Mouse (Mus musculus): Measurements from ENCODE around the gene Abcc12. TPM values are rescaled to one million over a fixed set of nuclear protein-coding genes. Genes with fewer than 3 reads are reported as not detected.

Gene Abcc12
- total and polyA plus RNA-seq, 3 experiments = 0.10 TPM; not detected in 2

- H3K36me3 ChIP-seq (ENCODE audit: control insufficient read depth, insufficient read depth, low read length) = no peaks in the 10 kb centered on the region
- TF ChIP-seq CTCF (IDR thresholded peaks at IDR 0.05) (no peak), EP300 (IDR thresholded peaks at IDR 0.05; ENCODE audit: insufficient read depth, low read depth, low read length) (no peak), POLR2A (IDR thresholded peaks at IDR 0.05; ENCODE audit: insufficient read depth, low read depth, low read length) (no peak)
- no peak for DNase-seq
- no peaks in the 10 kb centered on the region for H3K27me3 ChIP-seq (ENCODE audit: control insufficient read depth, insufficient read depth, low read length)
- no peak overlapping the region for H3K4me3 ChIP-seq
- H3K27ac ChIP-seq = no peak overlapping the region
- 64% methylated on average over 4 of the region's 4 CpGs for WGBS
- no peaks in the 10 kb centered on the region for H3K79me2 ChIP-seq (replicated peaks; ENCODE audit: control insufficient read depth, insufficient read depth, low read length)
- no peaks in the 10 kb centered on the region; the same call in 1 of the 2 replicates for H3K4me1 ChIP-seq (ENCODE audit: control insufficient read depth, insufficient read depth, low read length)
- intact Hi-C loops (cut with DNase I) = no loop called here
- no peak overlapping the region for H3K9ac ChIP-seq (ENCODE audit: low read depth, low read length)
Measured at GRCm38 (mm10) chr8:86445516-86445915, 135.0 kb downstream of the Abcc12 start.

GRCm38 (mm10) chr8:86443744-86444143, 136.7 kb downstream of the Abcc12 start:
- Histone ChIP-seq H3K4me1 (ENCODE audit: control insufficient read depth, insufficient read depth, low read length) (no peaks in the 10 kb centered on the region; the same call in 1 of the 2 replicates), H3K9ac (ENCODE audit: low read depth, low read length) (no peak overlapping the region), H3K27me3 (ENCODE audit: control insufficient read depth, insufficient read depth, low read length) (no peaks in the 10 kb centered on the region), H3K4me3 (no peak overlapping the region), H3K36me3 (ENCODE audit: control insufficient read depth, insufficient read depth, low read length) (no peaks in the 10 kb centered on the region), H3K79me2 (replicated peaks; ENCODE audit: control insufficient read depth, insufficient read depth, low read length) (no peaks in the 10 kb centered on the region), H3K27ac (no peak overlapping the region)
- TF ChIP-seq POLR2A (IDR thresholded peaks at IDR 0.05; ENCODE audit: insufficient read depth, low read depth, low read length) (no peak), EP300 (IDR thresholded peaks at IDR 0.05; ENCODE audit: insufficient read depth, low read depth, low read length) (no peak), CTCF (IDR thresholded peaks at IDR 0.05) (no peak)
- peak; percentile 10 to 26 for DNase-seq
- WGBS = 60% methylated on average over 2 of the region's 2 CpGs
- intact Hi-C loops (cut with DNase I) = no loop called here

- Histone ChIP-seq H3K4me3 (no peak overlapping the region), H3K79me2 (replicated peaks; ENCODE audit: control insufficient read depth, insufficient read depth, low read length) (no peaks in the 10 kb centered on the region), H3K4me1 (ENCODE audit: control insufficient read depth, insufficient read depth, low read length) (no peaks in the 10 kb centered on the region; the same call in 1 of the 2 replicates), H3K27ac (no peak overlapping the region), H3K27me3 (ENCODE audit: control insufficient read depth, insufficient read depth, low read length) (no peaks in the 10 kb centered on the region), H3K36me3 (ENCODE audit: control insufficient read depth, insufficient read depth, low read length) (no peaks in the 10 kb centered on the region), H3K9ac (ENCODE audit: low read depth, low read length) (no peak overlapping the region)
- DNase-seq = no peak
- TF ChIP-seq EP300 (IDR thresholded peaks at IDR 0.05; ENCODE audit: insufficient read depth, low read depth, low read length) (no peak), CTCF (IDR thresholded peaks at IDR 0.05) (no peak), POLR2A (IDR thresholded peaks at IDR 0.05; ENCODE audit: insufficient read depth, low read depth, low read length) (no peak)
- WGBS = 81% methylated on average over 3 of the region's 3 CpGs
- intact Hi-C loops (cut with DNase I) = no loop called here
Measured at GRCm38 (mm10) chr8:86438983-86439299, 141.5 kb downstream of the Abcc12 start.

GRCm38 (mm10) chr8:86438133-86438982, 142.1 kb downstream of the Abcc12 start:
- WGBS = 68% methylated on average over 5 of the region's 5 CpGs

GRCm38 (mm10) chr8:86437418-86437817, 143.1 kb downstream of the Abcc12 start:
- Histone ChIP-seq H3K36me3 (ENCODE audit: control insufficient read depth, insufficient read depth, low read length) (no peaks in the 10 kb centered on the region), H3K4me1 (ENCODE audit: control insufficient read depth, insufficient read depth, low read length) (no peaks in the 10 kb centered on the region), H3K27me3 (ENCODE audit: control insufficient read depth, insufficient read depth, low read length) (no peaks in the 10 kb centered on the region), H3K9ac (ENCODE audit: low read depth, low read length) (no peak overlapping the region), H3K79me2 (replicated peaks; ENCODE audit: control insufficient read depth, insufficient read depth, low read length) (no peaks in the 10 kb centered on the region), H3K27ac (no peak overlapping the region), H3K4me3 (no peak overlapping the region)
- DNase-seq = no peak
- intact Hi-C loops (cut with DNase I) = no loop called here
- 45% methylated on average over 1 of the region's 1 CpGs for WGBS
- TF ChIP-seq CTCF (IDR thresholded peaks at IDR 0.05) (no peak), EP300 (IDR thresholded peaks at IDR 0.05; ENCODE audit: insufficient read depth, low read depth, low read length) (no peak), POLR2A (IDR thresholded peaks at IDR 0.05; ENCODE audit: insufficient read depth, low read depth, low read length) (no peak)

More at GRCm38 (mm10) chr8:86438133-86438982, 142.1 kb downstream of the Abcc12 start:
- TF ChIP-seq CTCF (IDR thresholded peaks at IDR 0.05) (no peak), EP300 (IDR thresholded peaks at IDR 0.05; ENCODE audit: insufficient read depth, low read depth, low read length) (no peak), POLR2A (IDR thresholded peaks at IDR 0.05; ENCODE audit: insufficient read depth, low read depth, low read length) (no peak)
- no peak for DNase-seq
- Histone ChIP-seq H3K36me3 (ENCODE audit: control insufficient read depth, insufficient read depth, low read length) (no peaks in the 10 kb centered on the region), H3K27me3 (ENCODE audit: control insufficient read depth, insufficient read depth, low read length) (no peaks in the 10 kb centered on the region), H3K4me3 (no peak overlapping the region), H3K4me1 (ENCODE audit: control insufficient read depth, insufficient read depth, low read length) (no peaks in the 10 kb centered on the region), H3K79me2 (replicated peaks; ENCODE audit: control insufficient read depth, insufficient read depth, low read length) (no peaks in the 10 kb centered on the region), H3K9ac (ENCODE audit: low read depth, low read length) (no peak overlapping the region), H3K27ac (no peak overlapping the region)
- intact Hi-C loops (cut with DNase I) = no loop called here

Small RNAs within 50 kb of the gene (microRNA-seq; reads per million reads assigned to microRNA genes)
- gene Gm44348 = 0 reads per million in 2 experiments

Other genes with a start within 250 kb of the Abcc12 start
- gene Lonp2, start 43.4 kb upstream of the Abcc12 start, total RNA-seq (2021) = 10 to 100 TPM; 69.9 to 81.5 TPM
- 53.4 and 55.3 TPM in 2 replicates for gene Lonp2, start 43.4 kb upstream of the Abcc12 start, polyA plus RNA-seq (2012; rRNA removed)
- gene Gm10638, start 165.0 kb upstream of the Abcc12 start, total RNA-seq (2021) = 1 to 10 TPM; 2.8 to 3.1 TPM
- 0.73 and 2.0 TPM in 2 replicates for gene Gm10638, start 165.0 kb upstream of the Abcc12 start, polyA plus RNA-seq (2012; rRNA removed)
- gene Siah1a, start 165.2 kb upstream of the Abcc12 start, total RNA-seq (2021) = 10 to 100 TPM; 11.5 to 16.3 TPM
- gene Siah1a, start 165.2 kb upstream of the Abcc12 start, polyA plus RNA-seq (2012; rRNA removed) = 15.6 and 25.8 TPM in 2 replicates

Measured in heart, adult 2 months (tissue).